Mouse (Mus musculus): ENCODE results near the gene Sh3gl1. TPM values are rescaled to one million over a fixed set of nuclear protein-coding genes. Genes with fewer than 3 reads are reported as not detected.

The Sh3gl1 gene
- polyA plus RNA-seq, 1 experiment from 2014 or later = 201 TPM

- Histone ChIP-seq H3K36me3 (peaks cover 20% of the 10 kb centered on the region), H3K27ac (replicated peaks) (no peak overlapping the region), H3K9ac (no peak overlapping the region), H3K4me1 (peaks cover 36% of the 10 kb centered on the region), H3K4me2 (replicated peaks) (no peak overlapping the region), H3K27me3 (no peaks in the 10 kb centered on the region), H3K4me3 (replicated peaks) (no peak overlapping the region), H3K9me3 (replicated peaks) (no peaks in the 10 kb centered on the region)
- ATAC-seq (ENCODE audit: insufficient number of reproducible peaks, low FRiP score, low TSS enrichment, low read depth) = no peak
- WGBS = 84% methylated on average over 8 of the region's 8 CpGs
Measured at GRCm38 (mm10) chr17:56038583-56039261, 2.3 kb upstream of the Sh3gl1 start.

DNA sequence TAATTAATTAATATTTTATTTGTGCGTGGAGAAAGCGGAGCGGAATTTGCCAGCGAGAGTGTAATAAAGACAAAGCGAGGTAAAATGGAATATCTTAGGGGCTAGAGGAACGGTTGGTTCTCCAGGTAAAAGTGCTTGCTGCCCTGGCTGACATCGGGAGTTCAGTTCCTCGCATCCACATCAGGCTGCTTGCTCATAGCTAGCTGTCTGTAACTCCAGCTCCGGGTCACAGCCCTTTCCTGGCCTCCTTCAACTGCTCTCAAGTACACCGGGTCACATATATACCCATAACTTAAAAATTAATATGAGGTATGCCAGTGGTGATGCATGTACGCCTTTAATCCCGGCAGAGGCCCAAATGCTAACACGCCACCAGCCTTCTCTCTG, 459 bp upstream of the Sh3gl1 start:
- 33% methylated on average over 13 of the region's 13 CpGs for WGBS
- H3K4me1 ChIP-seq = peaks cover 53% of the 10 kb centered on the region
- peaks cover 21% of the 10 kb centered on the region for H3K36me3 ChIP-seq
- peak; percentile 4; the same call in 1 of the 2 replicates for ATAC-seq (ENCODE audit: insufficient number of reproducible peaks, low FRiP score, low TSS enrichment, low read depth)
- no peak overlapping the region for H3K27ac ChIP-seq (replicated peaks)
- H3K4me3 ChIP-seq (replicated peaks) = peak overlapping the region; percentile 89
- no peaks in the 10 kb centered on the region for H3K9me3 ChIP-seq (replicated peaks)
- H3K9ac ChIP-seq = peak overlapping the region; percentile 27
- H3K4me2 ChIP-seq (replicated peaks) = peak overlapping the region; percentile 47
- H3K27me3 ChIP-seq = no peaks in the 10 kb centered on the region

DNA sequence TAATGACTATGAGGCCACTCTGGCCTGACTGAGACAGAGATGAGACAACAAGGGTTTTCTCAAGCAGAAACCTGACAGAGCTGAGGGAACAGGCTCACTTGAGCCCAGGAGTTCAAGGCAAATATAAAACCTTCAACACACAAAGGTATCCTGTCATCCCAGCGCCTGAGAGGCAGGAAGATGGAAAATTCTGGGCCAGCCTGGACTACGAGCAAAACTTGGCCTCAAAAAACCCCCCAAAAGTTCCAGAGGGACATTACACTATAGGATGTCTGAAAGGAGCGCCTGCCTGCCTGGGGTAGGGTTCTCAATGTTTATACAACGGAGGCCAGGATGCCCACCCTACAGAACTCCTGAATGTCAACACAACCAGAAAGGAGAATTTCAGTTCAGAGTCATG, 1.2 kb downstream of the Sh3gl1 start:
- Histone ChIP-seq H3K36me3 (peaks cover 34% of the 10 kb centered on the region), H3K4me3 (replicated peaks) (peak overlapping the region; percentile 89), H3K4me2 (replicated peaks) (peak overlapping the region; percentile 47), H3K27me3 (no peaks in the 10 kb centered on the region), H3K9ac (peak overlapping the region; percentile 86; the same call in 1 of the 2 replicates), H3K9me3 (replicated peaks) (no peaks in the 10 kb centered on the region), H3K27ac (replicated peaks) (peak overlapping the region; percentile 48; the same call in 1 of the 2 replicates), H3K4me1 (peaks cover 51% of the 10 kb centered on the region)
- ATAC-seq (ENCODE audit: insufficient number of reproducible peaks, low FRiP score, low TSS enrichment, low read depth) = no peak
- 72% methylated on average over 4 of the region's 4 CpGs for WGBS

DNA sequence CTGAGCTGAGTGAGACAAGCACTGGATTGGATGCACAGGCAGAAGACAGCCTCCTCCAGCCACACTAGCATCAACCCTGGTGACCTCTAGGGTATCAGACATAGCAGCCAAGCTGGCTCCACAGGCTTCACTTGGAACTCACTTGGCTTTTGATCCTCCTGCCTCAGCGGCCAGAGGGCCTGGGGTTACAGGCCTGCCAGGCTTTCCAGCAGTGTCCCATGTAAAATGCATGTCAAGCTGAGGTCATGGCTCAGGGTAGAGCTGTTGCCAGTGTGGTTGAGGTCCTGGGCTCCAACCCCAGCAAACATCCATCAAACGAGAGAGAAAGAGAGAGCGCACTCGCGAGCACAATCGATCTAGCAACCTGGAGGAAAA, 1.7 kb downstream of the Sh3gl1 start:
- peak overlapping the region; percentile 89 for H3K4me3 ChIP-seq (replicated peaks)
- H3K27me3 ChIP-seq = no peaks in the 10 kb centered on the region
- peak overlapping the region; percentile 48; the same call in 1 of the 2 replicates for H3K27ac ChIP-seq (replicated peaks)
- peaks cover 51% of the 10 kb centered on the region for H3K4me1 ChIP-seq
- no peak for ATAC-seq (ENCODE audit: insufficient number of reproducible peaks, low FRiP score, low TSS enrichment, low read depth)
- 85% methylated on average over 6 of the region's 6 CpGs for WGBS
- H3K4me2 ChIP-seq (replicated peaks) = peak overlapping the region; percentile 47
- no peak overlapping the region for H3K9ac ChIP-seq
- peaks cover 36% of the 10 kb centered on the region for H3K36me3 ChIP-seq
- H3K9me3 ChIP-seq (replicated peaks) = no peaks in the 10 kb centered on the region

GRCm38 (mm10) chr17:56034040-56034725, 2.3 kb downstream of the Sh3gl1 start:
- peak overlapping the region; percentile 47 for H3K4me2 ChIP-seq (replicated peaks)
- H3K9ac ChIP-seq = peak overlapping the region; percentile 6; the same call in 1 of the 2 replicates
- peaks cover 51% of the 10 kb centered on the region for H3K4me1 ChIP-seq
- WGBS = 71% methylated on average over 7 of the region's 7 CpGs
- H3K4me3 ChIP-seq (replicated peaks) = peak overlapping the region; percentile 89; the same call in 1 of the 2 replicates
- no peaks in the 10 kb centered on the region for H3K9me3 ChIP-seq (replicated peaks)
- peaks cover 41% of the 10 kb centered on the region for H3K36me3 ChIP-seq
- no peak for ATAC-seq (ENCODE audit: insufficient number of reproducible peaks, low FRiP score, low TSS enrichment, low read depth)
- peak overlapping the region; percentile 48; the same call in 1 of the 2 replicates for H3K27ac ChIP-seq (replicated peaks)
- no peaks in the 10 kb centered on the region for H3K27me3 ChIP-seq

DNA sequence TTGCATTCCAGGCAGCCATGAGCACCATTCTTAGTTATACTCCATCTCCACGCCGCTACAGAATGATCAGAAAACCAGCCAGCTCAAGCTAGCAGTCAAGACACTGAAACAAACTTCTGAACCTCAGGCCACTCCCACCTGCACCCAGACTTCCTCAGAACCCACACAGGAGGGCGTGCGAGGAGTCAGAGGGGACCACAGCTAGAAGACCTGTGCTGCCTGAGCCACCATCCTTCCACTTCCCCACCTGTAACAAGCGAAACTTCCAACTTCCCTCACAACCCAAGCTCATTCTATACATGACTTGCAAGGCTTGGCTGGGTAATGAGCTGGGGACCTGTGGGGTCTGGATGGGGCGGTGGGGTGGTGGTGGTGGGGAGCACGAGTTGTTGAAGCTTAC, 3.6 kb downstream of the Sh3gl1 start:
- ATAC-seq (ENCODE audit: insufficient number of reproducible peaks, low FRiP score, low TSS enrichment, low read depth) = no peak
- H3K27ac ChIP-seq (replicated peaks) = no peak overlapping the region
- no peak overlapping the region for H3K9ac ChIP-seq
- H3K4me2 ChIP-seq (replicated peaks) = peak overlapping the region; percentile 22; the same call in 1 of the 2 replicates
- no peaks in the 10 kb centered on the region for H3K9me3 ChIP-seq (replicated peaks)
- H3K36me3 ChIP-seq = peaks cover 46% of the 10 kb centered on the region
- H3K4me1 ChIP-seq = peaks cover 56% of the 10 kb centered on the region
- WGBS = 79% methylated on average over 7 of the region's 7 CpGs
- no peak overlapping the region for H3K4me3 ChIP-seq (replicated peaks)
- no peaks in the 10 kb centered on the region for H3K27me3 ChIP-seq

DNA sequence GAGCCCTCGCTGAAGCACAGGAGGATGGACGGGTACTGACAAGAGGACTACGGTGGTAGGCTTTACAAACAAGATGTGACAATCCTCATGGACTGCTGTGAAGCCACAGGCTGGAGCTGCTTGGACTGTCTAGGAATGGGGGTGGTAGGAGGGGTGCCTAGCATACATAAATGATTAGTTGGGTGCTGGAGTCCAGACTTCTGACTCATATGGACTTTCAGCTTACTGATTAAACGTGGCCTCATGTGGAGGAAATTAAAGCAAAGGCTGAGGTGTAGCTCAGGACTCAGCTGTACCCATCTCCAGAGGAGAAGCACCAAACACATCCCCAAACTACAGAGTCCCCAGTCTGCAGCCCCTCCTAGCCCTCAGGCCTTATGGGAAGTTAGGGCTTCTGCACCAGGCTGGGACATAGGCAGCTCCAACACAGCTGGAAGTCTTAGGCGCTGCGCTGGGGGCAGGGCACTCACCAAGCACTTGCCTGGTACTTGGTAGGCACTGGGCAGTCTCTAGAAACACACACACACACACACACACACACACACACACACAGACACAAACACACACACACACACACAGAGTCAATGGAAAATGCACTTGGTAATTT, 4.2 kb downstream of the Sh3gl1 start:
- no peak for ATAC-seq (ENCODE audit: insufficient number of reproducible peaks, low FRiP score, low TSS enrichment, low read depth)
- no peak overlapping the region for H3K4me2 ChIP-seq (replicated peaks)
- peaks cover 59% of the 10 kb centered on the region for H3K4me1 ChIP-seq
- no peak overlapping the region for H3K4me3 ChIP-seq (replicated peaks)
- H3K9ac ChIP-seq = no peak overlapping the region
- H3K36me3 ChIP-seq = peaks cover 46% of the 10 kb centered on the region
- H3K27me3 ChIP-seq = no peaks in the 10 kb centered on the region
- H3K9me3 ChIP-seq (replicated peaks) = no peaks in the 10 kb centered on the region
- WGBS = 68% methylated on average over 6 of the region's 6 CpGs
- H3K27ac ChIP-seq (replicated peaks) = no peak overlapping the region

GRCm38 (mm10) chr17:56031431-56031830, 5.0 kb downstream of the Sh3gl1 start:
- Histone ChIP-seq H3K9ac (no peak overlapping the region), H3K4me3 (replicated peaks) (no peak overlapping the region), H3K9me3 (replicated peaks) (no peaks in the 10 kb centered on the region), H3K4me2 (replicated peaks) (no peak overlapping the region), H3K27ac (replicated peaks) (no peak overlapping the region), H3K27me3 (no peaks in the 10 kb centered on the region), H3K4me1 (peaks cover 56% of the 10 kb centered on the region), H3K36me3 (peaks cover 46% of the 10 kb centered on the region)
- no peak for ATAC-seq (ENCODE audit: insufficient number of reproducible peaks, low FRiP score, low TSS enrichment, low read depth)
- 93% methylated on average over 7 of the region's 7 CpGs for WGBS

DNA sequence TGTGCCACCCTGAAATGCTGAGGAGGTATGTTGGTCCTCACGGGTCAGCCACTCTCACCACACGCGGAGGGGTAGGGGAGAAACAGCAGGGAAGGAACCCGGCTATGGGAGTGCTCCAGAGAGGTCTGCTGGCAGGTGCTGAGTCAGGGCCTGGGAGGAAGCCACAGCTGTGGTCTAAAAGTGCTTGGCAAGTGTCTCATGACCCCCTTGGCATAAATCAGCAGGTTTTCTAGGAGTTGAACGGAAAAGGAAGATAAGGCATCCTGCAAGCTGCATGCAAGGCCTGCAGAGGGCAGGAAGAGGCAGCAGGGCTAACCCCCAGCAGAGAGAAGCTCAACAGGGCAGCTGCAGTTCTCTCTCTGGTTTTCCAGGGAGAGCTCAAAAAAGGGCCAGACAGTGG, 5.5 kb downstream of the Sh3gl1 start:
- H3K4me3 ChIP-seq (replicated peaks) = no peak overlapping the region
- WGBS = 69% methylated on average over 5 of the region's 5 CpGs
- no peak overlapping the region for H3K9ac ChIP-seq
- no peaks in the 10 kb centered on the region for H3K9me3 ChIP-seq (replicated peaks)
- no peak overlapping the region for H3K27ac ChIP-seq (replicated peaks)
- H3K4me1 ChIP-seq = peaks cover 56% of the 10 kb centered on the region
- no peak overlapping the region for H3K4me2 ChIP-seq (replicated peaks)
- no peak for ATAC-seq (ENCODE audit: insufficient number of reproducible peaks, low FRiP score, low TSS enrichment, low read depth)
- no peaks in the 10 kb centered on the region for H3K27me3 ChIP-seq
- H3K36me3 ChIP-seq = peaks cover 46% of the 10 kb centered on the region

DNA sequence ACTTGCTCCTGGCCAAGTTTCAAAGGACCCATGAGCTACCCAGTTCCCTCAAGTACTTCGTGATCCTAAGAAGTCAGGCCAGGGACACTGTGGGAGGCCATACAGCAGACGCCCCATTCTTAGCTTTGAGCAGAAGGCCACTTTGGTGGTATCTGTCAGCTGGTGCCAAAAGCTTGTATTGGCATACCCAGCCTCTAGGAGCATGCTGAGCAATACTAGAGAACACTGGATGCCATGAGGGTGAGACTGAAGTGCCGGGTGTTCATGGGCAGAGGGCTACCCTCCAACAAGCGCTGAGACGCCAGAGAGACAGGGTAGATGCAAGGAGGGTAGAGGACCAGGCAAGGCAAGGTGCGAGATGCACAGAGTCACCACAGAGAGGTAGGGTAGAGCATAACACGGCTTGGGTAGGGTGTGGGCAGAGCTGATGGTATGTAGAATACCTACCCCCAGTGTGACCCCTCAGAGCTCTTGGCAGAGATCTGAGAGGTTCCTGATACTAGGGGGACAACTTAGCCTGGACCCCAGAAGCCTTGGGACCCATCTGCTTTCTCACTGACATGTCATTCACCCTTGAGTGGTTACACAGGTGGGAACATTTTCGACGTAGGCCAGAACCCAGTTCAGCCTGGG, 6.1 kb downstream of the Sh3gl1 start:
- no peak overlapping the region for H3K27ac ChIP-seq (replicated peaks)
- no peaks in the 10 kb centered on the region for H3K27me3 ChIP-seq
- peaks cover 54% of the 10 kb centered on the region for H3K4me1 ChIP-seq
- peaks cover 46% of the 10 kb centered on the region for H3K36me3 ChIP-seq
- H3K4me2 ChIP-seq (replicated peaks) = no peak overlapping the region
- 85% methylated on average over 9 of the region's 9 CpGs for WGBS
- no peak overlapping the region for H3K9ac ChIP-seq
- H3K4me3 ChIP-seq (replicated peaks) = no peak overlapping the region
- H3K9me3 ChIP-seq (replicated peaks) = no peaks in the 10 kb centered on the region
- no peak for ATAC-seq (ENCODE audit: insufficient number of reproducible peaks, low FRiP score, low TSS enrichment, low read depth)

DNA sequence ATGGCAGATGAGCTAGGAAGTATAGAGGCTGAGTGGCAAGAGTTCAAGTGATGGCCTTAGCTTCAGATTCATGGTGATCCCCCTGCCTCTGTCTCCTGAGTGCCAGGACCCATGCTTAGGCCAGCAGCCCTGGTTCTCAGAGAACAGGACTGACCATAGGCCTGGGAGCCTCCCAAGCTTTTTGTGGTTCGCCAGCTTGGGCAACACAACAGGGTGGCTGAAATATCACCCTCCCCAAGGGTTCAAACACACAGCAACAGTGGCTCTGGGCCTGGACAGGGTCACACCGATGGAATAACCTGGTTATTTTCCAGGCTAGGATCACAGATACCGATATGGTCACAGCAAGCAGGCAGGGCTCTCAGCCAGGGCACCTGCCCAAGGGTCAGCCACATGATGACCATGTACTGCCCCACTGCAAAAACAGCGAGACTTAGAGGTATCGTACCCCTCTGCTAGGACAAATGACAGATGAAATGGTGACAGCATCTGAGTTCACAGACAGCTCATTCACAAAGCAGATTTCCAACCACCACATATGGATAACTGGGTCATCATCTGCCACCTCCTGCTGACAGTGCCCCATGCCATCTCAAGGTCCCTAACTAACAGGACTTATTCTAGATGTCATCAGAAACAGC, 8.5 kb downstream of the Sh3gl1 start:
- H3K27me3 ChIP-seq = no peaks in the 10 kb centered on the region
- H3K9me3 ChIP-seq (replicated peaks) = no peaks in the 10 kb centered on the region
- WGBS = 90% methylated on average over 5 of the region's 5 CpGs
- H3K4me2 ChIP-seq (replicated peaks) = no peak overlapping the region
- no peak overlapping the region for H3K4me3 ChIP-seq (replicated peaks)
- no peak overlapping the region for H3K27ac ChIP-seq (replicated peaks)
- H3K4me1 ChIP-seq = peaks cover 49% of the 10 kb centered on the region
- H3K36me3 ChIP-seq = peaks cover 27% of the 10 kb centered on the region
- no peak for ATAC-seq (ENCODE audit: insufficient number of reproducible peaks, low FRiP score, low TSS enrichment, low read depth)
- no peak overlapping the region for H3K9ac ChIP-seq
